Mouse (Mus musculus): ENCODE data around the gene Gpatch1. TPM values are rescaled to one million over a fixed set of nuclear protein-coding genes. Genes with fewer than 3 reads are reported as not detected.
A peak's percentile ranks its signal among the peaks of the same experiment; 100 is the strongest.

Gpatch1 gene
- 2.3 and 3.7 TPM in 2 replicates for polyA plus RNA-seq (2012; rRNA removed)
- 5.4 and 6.6 TPM in 2 replicates for polyA plus RNA-seq (2014; fragmentation: Nextera tagmentation; extraction: Ambion mirVana)

- no peaks in the 10 kb centered on the region for H3K36me3 ChIP-seq (replicated peaks; ENCODE audit: control insufficient read depth, insufficient read depth, low read depth)
- H3K4me3 ChIP-seq (ENCODE audit: insufficient read depth in 1 of 2, low read depth in 2 of 2, low read length in 2 of 2): peak within 1 kb of the TSS; percentile 85 to 95
- no peak within 1 kb of the TSS for H3K27ac ChIP-seq
- WGBS (ENCODE audit: insufficient replicate concordance): 1% methylated on average over 39 of the region's 39 CpGs
- H3K9me3 ChIP-seq (ENCODE audit: control insufficient read depth, low read length): no peaks in the 10 kb centered on the region
- peak within 1 kb of the TSS; percentile 64 for H3K4me2 ChIP-seq (ENCODE audit: low read depth)
- peaks cover 0 to 15% of the 10 kb centered on the region in 2 experiments; a peak in 2 of 4 replicates for H3K4me1 ChIP-seq (replicated peaks; ENCODE audit: control insufficient read depth in 2 of 2, insufficient read depth in 2 of 2, low read length in 1 of 2)
- peak; percentile 79 to 82 (median 79) for DNase-seq (ENCODE audit: low read depth in 3 of 3, low spot score in 3 of 3)
- 0 out of 2 replicates have a peak, but pooled peaks have one; percentile 2 for TF ChIP-seq CTCF (IDR thresholded peaks at IDR 0.05; ENCODE audit: low read depth)
- no peak for TF ChIP-seq EP300 (IDR thresholded peaks at IDR 0.05; ENCODE audit: low read depth)
- no peaks in the 10 kb centered on the region for H3K27me3 ChIP-seq (ENCODE audit: control insufficient read depth, insufficient read depth, low read length)
- peak within 1 kb of the TSS; percentile 83 for H3K9ac ChIP-seq (replicated peaks)
- ATAC-seq (ENCODE audit: insufficient read depth): peak; percentile 87
Observed at GRCm38 (mm10) chr7:35317729-35318609, at the start of gene Gpatch1. Gpatch1 (minus strand) TSS chr7:35318440.

- WGBS (ENCODE audit: insufficient replicate concordance): 63% methylated on average over 12 of the region's 12 CpGs
- Histone ChIP-seq H3K4me1 (replicated peaks; ENCODE audit: control insufficient read depth in 2 of 2, insufficient read depth in 2 of 2, low read length in 1 of 2) (peaks cover 0 to 5% of the 10 kb centered on the region in 2 experiments; a peak in 1 of 4 replicates), H3K36me3 (replicated peaks; ENCODE audit: control insufficient read depth, insufficient read depth, low read depth) (no peaks in the 10 kb centered on the region), H3K27ac (no peak overlapping the region), H3K9ac (replicated peaks) (no peak overlapping the region), H3K27me3 (ENCODE audit: control insufficient read depth, insufficient read depth, low read length) (no peaks in the 10 kb centered on the region), H3K4me2 (ENCODE audit: low read depth) (no peak overlapping the region), H3K4me3 (ENCODE audit: insufficient read depth in 1 of 2, low read depth in 2 of 2, low read length in 2 of 2) (no peak overlapping the region), H3K9me3 (ENCODE audit: control insufficient read depth, low read length) (no peaks in the 10 kb centered on the region)
- TF ChIP-seq CTCF (IDR thresholded peaks at IDR 0.05; ENCODE audit: low read depth) (no peak), EP300 (IDR thresholded peaks at IDR 0.05; ENCODE audit: low read depth) (no peak)
- ATAC-seq (ENCODE audit: insufficient read depth) (no peak), DNase-seq (ENCODE audit: low read depth in 3 of 3, low spot score in 3 of 3) (no peak)
Observed at GRCm38 (mm10) chr7:35365161-35365910, 47.1 kb upstream of the Gpatch1 start.

- Histone ChIP-seq H3K4me1 (replicated peaks; ENCODE audit: control insufficient read depth in 2 of 2, insufficient read depth in 2 of 2, low read length in 1 of 2) (peaks cover 0 to 5% of the 10 kb centered on the region in 2 experiments; a peak in 1 of 4 replicates), H3K9me3 (ENCODE audit: control insufficient read depth, low read length) (no peaks in the 10 kb centered on the region), H3K27me3 (ENCODE audit: control insufficient read depth, insufficient read depth, low read length) (no peaks in the 10 kb centered on the region), H3K4me3 (ENCODE audit: insufficient read depth in 1 of 2, low read depth in 2 of 2, low read length in 2 of 2) (no peak overlapping the region), H3K4me2 (ENCODE audit: low read depth) (no peak overlapping the region), H3K36me3 (replicated peaks; ENCODE audit: control insufficient read depth, insufficient read depth, low read depth) (no peaks in the 10 kb centered on the region), H3K9ac (replicated peaks) (no peak overlapping the region), H3K27ac (no peak overlapping the region)
- DNase-seq (ENCODE audit: low read depth in 3 of 3, low spot score in 3 of 3) (peak in 1 of 3 experiments; percentile 14), ATAC-seq (ENCODE audit: insufficient read depth) (peak; percentile 66)
- TF ChIP-seq CTCF (IDR thresholded peaks at IDR 0.05; ENCODE audit: low read depth) (no peak), EP300 (IDR thresholded peaks at IDR 0.05; ENCODE audit: low read depth) (no peak)
- 62% methylated on average over 5 of the region's 5 CpGs for WGBS (ENCODE audit: insufficient replicate concordance)
Observed at GRCm38 (mm10) chr7:35362868-35363267, 44.6 kb upstream of the Gpatch1 start.

- H3K9ac ChIP-seq (replicated peaks): no peak overlapping the region
- H3K4me3 ChIP-seq (ENCODE audit: insufficient read depth in 1 of 2, low read depth in 2 of 2, low read length in 2 of 2): no peak overlapping the region
- DNase-seq (ENCODE audit: low read depth in 3 of 3, low spot score in 3 of 3): no peak
- no peaks in the 10 kb centered on the region for H3K36me3 ChIP-seq (replicated peaks; ENCODE audit: control insufficient read depth, insufficient read depth, low read depth)
- no peaks in the 10 kb centered on the region for H3K9me3 ChIP-seq (ENCODE audit: control insufficient read depth, low read length)
- peaks cover 0 to 5% of the 10 kb centered on the region in 2 experiments; a peak in 1 of 4 replicates for H3K4me1 ChIP-seq (replicated peaks; ENCODE audit: control insufficient read depth in 2 of 2, insufficient read depth in 2 of 2, low read length in 1 of 2)
- ATAC-seq (ENCODE audit: insufficient read depth): no peak
- H3K27me3 ChIP-seq (ENCODE audit: control insufficient read depth, insufficient read depth, low read length): no peaks in the 10 kb centered on the region
- 47% methylated on average over 5 of the region's 5 CpGs for WGBS (ENCODE audit: insufficient replicate concordance)
- no peak for TF ChIP-seq CTCF (IDR thresholded peaks at IDR 0.05; ENCODE audit: low read depth)
- TF ChIP-seq EP300 (IDR thresholded peaks at IDR 0.05; ENCODE audit: low read depth): no peak
- H3K4me2 ChIP-seq (ENCODE audit: low read depth): no peak overlapping the region
- H3K27ac ChIP-seq: no peak overlapping the region
Observed at GRCm38 (mm10) chr7:35362253-35362652, 44.0 kb upstream of the Gpatch1 start.

Measured in liver, embryonic 14.5 days (tissue).